Mouse (Mus musculus) G1E-ER4 (cell line): ENCODE measurements around the gene Ccna1. TPM values are rescaled to one million over a fixed set of nuclear protein-coding genes. Genes with fewer than 3 reads are reported as not detected.

Source experiments
- GATA1 ChIP-seq: IDR thresholded peaks from one replicate; pipeline ENCODE4 v1.8.0; 2012; ENCODE audit warnings: low read length, inconsistent platforms
- polyA plus RNA-seq: library from polyadenylated mRNA; stranded (reverse); fragments of >175 nt; gene quantifications from 2 replicates; pipeline ENCODE4 v1.2.3, GENCODE M21; 2012

The Ccna1 gene
- polyA plus RNA-seq, 1 experiment: not detected

DNA sequence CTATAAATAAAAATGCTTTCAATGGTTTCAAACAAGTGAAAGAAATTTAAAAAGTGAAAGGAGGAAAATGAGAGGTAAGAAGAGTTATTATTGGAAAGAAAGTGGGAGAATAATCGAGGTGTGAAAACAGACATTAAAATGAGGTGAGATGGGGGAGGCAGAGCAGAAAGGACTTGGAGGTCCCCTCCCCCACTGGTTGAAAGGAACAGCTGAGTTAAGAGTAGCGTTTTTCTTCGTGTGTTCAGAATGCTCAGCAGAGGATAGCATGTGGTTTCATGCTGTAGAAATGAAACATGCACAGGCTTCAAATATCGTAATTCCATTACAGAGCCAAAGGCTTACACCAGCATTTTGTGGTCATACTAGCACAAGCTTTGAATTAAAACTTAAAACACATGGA is 42.8 kb downstream of the Ccna1 start:
- TF ChIP-seq GATA1: no peak

GRCm38 (mm10) chr3:55011681-55012080 is 43.6 kb downstream of the Ccna1 start:
- TF ChIP-seq GATA1: no peak

DNA sequence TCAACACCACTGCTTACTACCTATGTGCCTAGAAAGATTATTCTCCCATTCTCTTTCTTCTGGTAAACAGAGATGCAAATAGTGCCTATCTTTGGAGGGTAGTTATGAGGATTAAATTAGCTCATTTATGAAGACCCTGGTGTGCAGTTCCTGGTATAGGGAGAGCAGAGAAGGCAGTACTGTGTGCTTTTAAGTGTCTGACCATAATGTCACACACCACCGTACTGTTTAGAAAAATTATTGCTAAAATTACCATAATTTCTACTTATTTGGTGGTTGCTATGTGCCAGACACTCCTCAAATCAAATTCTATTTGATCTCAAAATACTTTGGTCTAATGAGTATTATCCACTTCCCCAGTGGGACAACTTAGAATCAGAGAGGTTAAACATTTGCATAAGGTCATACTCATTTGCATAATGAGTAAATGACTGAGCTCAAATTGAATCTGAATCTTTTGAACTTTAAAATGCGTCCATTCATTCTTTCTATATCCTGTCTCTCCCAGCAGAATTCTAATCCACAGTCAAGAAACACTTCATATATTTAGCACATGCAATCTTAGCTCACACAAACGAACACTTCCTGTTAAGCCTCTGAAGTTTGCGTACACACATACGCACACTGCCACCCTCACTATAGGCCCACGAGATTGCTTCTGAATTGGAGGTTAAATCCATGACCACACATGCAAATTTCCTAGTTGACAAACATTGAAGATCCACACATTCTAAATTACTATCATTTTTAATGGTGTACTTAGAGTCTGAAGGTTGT is 46.1 kb downstream of the Ccna1 start:
- no peak for TF ChIP-seq GATA1

- no peak for TF ChIP-seq GATA1
Measured at GRCm38 (mm10) chr3:55004036-55004435, 51.3 kb downstream of the Ccna1 start.

DNA sequence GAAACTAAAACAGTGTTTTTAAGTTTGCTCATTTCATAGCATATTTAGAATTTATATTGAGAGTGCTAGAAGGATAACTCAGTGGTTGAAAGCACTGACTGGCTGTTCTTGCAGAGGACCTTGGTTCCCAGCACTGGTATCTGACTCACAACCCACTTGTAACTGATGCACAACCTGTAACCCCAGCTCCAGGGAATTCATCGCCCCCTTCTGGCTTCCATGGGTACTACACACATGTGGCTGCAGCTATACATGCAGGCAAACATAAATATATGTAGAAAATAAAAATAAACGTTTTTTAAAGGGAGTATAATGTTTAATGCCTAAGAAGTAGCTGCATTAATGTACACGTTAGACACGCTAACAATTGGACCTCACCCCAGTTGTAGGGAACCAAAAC is 53.6 kb downstream of the Ccna1 start:
- TF ChIP-seq GATA1: no peak

Other genes with a start within 250 kb of the Ccna1 start
- 115 and 128 TPM in 2 replicates for gene Rfxap, start 247.7 kb downstream of the Ccna1 start, polyA plus RNA-seq
- not detected in 2 replicates for gene Sertm1, start 139.6 kb downstream of the Ccna1 start, polyA plus RNA-seq
- gene Spg20, start 56.6 kb upstream of the Ccna1 start, polyA plus RNA-seq: 10.3 and 12.0 TPM in 2 replicates
- not detected in 2 replicates for gene Ccdc169, start 81.8 kb upstream of the Ccna1 start, polyA plus RNA-seq
- not detected in 2 replicates for gene Sohlh2, start 126.5 kb upstream of the Ccna1 start, polyA plus RNA-seq
- not detected in 2 replicates for gene Dclk1, start 186.9 kb upstream of the Ccna1 start, polyA plus RNA-seq